Mouse (Mus musculus) kidney, adult 2 months (tissue): ENCODE data around the gene Cfap100.

ENCODE experiments used
- CTCF ChIP-seq: fragments of 200-500 bp; conservative IDR thresholded peaks from 2 replicates; pipeline ENCODE4 v1.5.1; 2011; ENCODE audit warnings: low read depth, mild to moderate bottlenecking, control low read depth, low read length, moderate library complexity, mixed read lengths; ENCODE audit not compliant: insufficient read depth, insufficient read length
- POLR2A ChIP-seq: fragments of 200-500 bp; IDR thresholded peaks from one replicate; pipeline ENCODE4 v1.6.1; 2011; ENCODE audit warnings: low read depth, low read length, control low read depth

- TF ChIP-seq POLR2A (no peak), CTCF (no peak)
These were observed 3.2 kb downstream of the Cfap100 start for GRCm38 (mm10) chr6:90425361-90425760.
